In the genomic region with DNA sequence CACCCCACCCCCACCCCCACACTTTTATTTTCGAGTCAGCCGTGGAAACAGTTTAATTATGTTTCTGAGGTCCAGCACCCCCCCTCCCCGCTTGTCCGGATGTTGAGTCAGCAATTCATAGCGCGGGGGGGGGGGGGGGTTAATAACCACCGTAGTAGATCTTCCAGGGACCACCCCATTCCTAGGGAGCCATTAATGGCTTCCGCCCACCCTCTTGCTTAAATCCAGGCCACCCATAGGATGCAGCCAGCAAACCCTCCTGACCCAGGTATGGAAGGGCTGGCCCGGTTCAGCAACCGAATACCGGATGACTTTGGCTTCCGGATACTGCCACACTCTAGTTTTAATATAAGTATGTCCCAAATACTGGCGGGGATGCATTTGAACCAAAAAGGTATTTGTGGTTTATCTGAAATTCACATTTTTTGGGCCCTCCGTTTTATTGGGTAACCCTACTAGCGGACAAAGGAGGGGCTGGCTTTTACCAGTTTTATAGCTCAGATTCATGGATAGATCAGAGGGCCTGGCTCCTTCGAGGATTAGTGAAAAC, we compare ENCODE assay signal across 8 mouse cellular contexts.
DNase-seq lines count a peak whose midpoint lies in the region; ATAC-seq and TF ChIP-seq lines count a peak whose summit lies in the region.

No protein-coding gene starts in this region.

- peak overlapping the region; percentile 74 for H3K4me2 ChIP-seq in heart, embryonic 13.5 days
- peak overlapping the region; percentile 44 for H3K4me2 ChIP-seq in hindbrain, embryonic 12.5 days (replicated peaks)

- peaks cover 7% of the 10 kb centered on the region; the same call in 1 of the 2 replicates for H3K27me3 ChIP-seq in heart, embryonic 13.5 days (replicated peaks)
- 0 out of 2 replicates have a peak, but pooled peaks cover 7% of the 10 kb centered on the region for H3K27me3 ChIP-seq in hindbrain, embryonic 12.5 days

- no peak for ATAC-seq in heart, embryonic 13.5 days (ENCODE audit: extremely low read depth, insufficient number of reproducible peaks, low FRiP score, low TSS enrichment)
- no peak for ATAC-seq in hindbrain, embryonic 12.5 days (ENCODE audit: low FRiP score)

- peak overlapping the region; percentile 75 for H3K9ac ChIP-seq in heart, embryonic 13.5 days
- no peak overlapping the region for H3K9ac ChIP-seq in ES-E14 (ENCODE audit: insufficient read depth, low read depth, low read length, poor library complexity, severe bottlenecking)
- no peak overlapping the region for H3K9ac ChIP-seq in hindbrain, embryonic 12.5 days

- no peaks in the 10 kb centered on the region for H3K79me2 ChIP-seq in macrophage (ENCODE audit: inconsistent target)

- peaks cover 8% of the 10 kb centered on the region for H3K4me1 ChIP-seq in heart, embryonic 13.5 days
- no peaks in the 10 kb centered on the region; a peak in 1 of 4 replicates for H3K4me1 ChIP-seq in ES-E14 (ENCODE audit: control insufficient read depth in 2 of 2, insufficient read depth in 2 of 2, low read length in 2 of 2, poor library complexity in 1 of 2)
- H3K4me1 ChIP-seq in hindbrain, embryonic 12.5 days, result peaks cover 26% of the 10 kb centered on the region

- peak overlapping the region; percentile 50 for H3K4me3 ChIP-seq in heart, embryonic 13.5 days
- H3K4me3 ChIP-seq in ES-E14 (ENCODE audit: insufficient read depth in 1 of 2, low read depth in 1 of 2, low read length in 2 of 2, poor library complexity in 1 of 2, severe bottlenecking in 1 of 2) (no peak overlapping the region), macrophage (ENCODE audit: inconsistent target) (peak overlapping the region; percentile 15; the same call in 1 of the 2 replicates)
- peak overlapping the region; percentile 11; the same call in 1 of the 2 replicates for H3K4me3 ChIP-seq in hindbrain, embryonic 12.5 days

- no peaks in the 10 kb centered on the region for H3K9me3 ChIP-seq in heart, embryonic 13.5 days
- no peaks in the 10 kb centered on the region for H3K9me3 ChIP-seq in ES-E14 (ENCODE audit: control insufficient read depth, insufficient read depth, low read depth, low read length)
- no peaks in the 10 kb centered on the region for H3K9me3 ChIP-seq in hindbrain, embryonic 12.5 days (replicated peaks)

- WGBS in heart, embryonic 13.5 days, result 32% methylated on average over 16 of the region's 16 CpGs
- WGBS in hindbrain, embryonic 12.5 days, result 48% methylated on average over 15 of the region's 16 CpGs
- WGBS in macrophage (ENCODE audit: missing documents), result 16% methylated on average over 14 of the region's 16 CpGs

- no peak for DNase-seq in heart, adult 9 months (ENCODE audit: low spot score in 2 of 2)
- DNase-seq in ES-E14 (ENCODE audit: low read depth, low spot score), result no peak
- no peak for DNase-seq in thymus, postnatal 14 days
- no peak for DNase-seq in yolk sac, embryonic 10.5 days (ENCODE audit: low spot score)
- no peak for DNase-seq in lung, adult 18-20 months

- H3K36me3 ChIP-seq in heart, embryonic 13.5 days, result no peaks in the 10 kb centered on the region
- H3K36me3 ChIP-seq in ES-E14 (ENCODE audit: control insufficient read depth, insufficient read depth, low read length, poor library complexity, severe bottlenecking) (no peaks in the 10 kb centered on the region), macrophage (ENCODE audit: inconsistent target) (no peaks in the 10 kb centered on the region)
- H3K36me3 ChIP-seq in hindbrain, embryonic 12.5 days, result no peaks in the 10 kb centered on the region

- in situ Hi-C loops in ES-E14 (cut with MboI; ENCODE audit: low sequenced_read_pairs in 2 of 2, unreplicated experiment in 2 of 2), result no loop called here

- H3K27ac ChIP-seq in heart, embryonic 13.5 days (replicated peaks), result no peak overlapping the region
- H3K27ac ChIP-seq in ES-E14 (ENCODE audit: insufficient read depth, low read depth, low read length, poor library complexity, severe bottlenecking) (no peak overlapping the region), macrophage (no peak overlapping the region)
- no peak overlapping the region for H3K27ac ChIP-seq in hindbrain, embryonic 12.5 days

TF ChIP-seq in ES-E14, 5 proteins besides CTCF, POLR2A, EP300 and RAD21:
- TF ChIP-seq ZC3H11A (IDR thresholded peaks at IDR 0.05; ENCODE audit: borderline replicate concordance, low read depth, low read length) (no peak), ZNF384 (IDR thresholded peaks at IDR 0.05; ENCODE audit: low read depth, low read length) (no peak), HCFC1 (IDR thresholded peaks at IDR 0.05; ENCODE audit: borderline replicate concordance, insufficient read depth, low read length) (no peak), MAFK (IDR thresholded peaks at IDR 0.05; ENCODE audit: insufficient read depth, low read depth, low read length) (peak; percentile 96), CHD2 (IDR thresholded peaks at IDR 0.05; ENCODE audit: low read depth, low read length) (no peak)

Comparison
In these comparisons a context has a peak if more than half of its experiments do, and no peak if none do; other contexts are left out.
1. H3K4me3 ChIP-seq: peak in heart, embryonic 13.5 days (single experiment), hindbrain, embryonic 12.5 days (single experiment) and macrophage (single experiment); none in ES-E14 (0 of 2).